Mouse (Mus musculus): ENCODE data around the gene Hectd3. TPM values are rescaled to one million over a fixed set of nuclear protein-coding genes. Genes with fewer than 3 reads are reported as not detected.

The Hectd3 gene
- polyA plus RNA-seq (2017; shearing (Covaris generic)), result 34.9 TPM

DNA sequence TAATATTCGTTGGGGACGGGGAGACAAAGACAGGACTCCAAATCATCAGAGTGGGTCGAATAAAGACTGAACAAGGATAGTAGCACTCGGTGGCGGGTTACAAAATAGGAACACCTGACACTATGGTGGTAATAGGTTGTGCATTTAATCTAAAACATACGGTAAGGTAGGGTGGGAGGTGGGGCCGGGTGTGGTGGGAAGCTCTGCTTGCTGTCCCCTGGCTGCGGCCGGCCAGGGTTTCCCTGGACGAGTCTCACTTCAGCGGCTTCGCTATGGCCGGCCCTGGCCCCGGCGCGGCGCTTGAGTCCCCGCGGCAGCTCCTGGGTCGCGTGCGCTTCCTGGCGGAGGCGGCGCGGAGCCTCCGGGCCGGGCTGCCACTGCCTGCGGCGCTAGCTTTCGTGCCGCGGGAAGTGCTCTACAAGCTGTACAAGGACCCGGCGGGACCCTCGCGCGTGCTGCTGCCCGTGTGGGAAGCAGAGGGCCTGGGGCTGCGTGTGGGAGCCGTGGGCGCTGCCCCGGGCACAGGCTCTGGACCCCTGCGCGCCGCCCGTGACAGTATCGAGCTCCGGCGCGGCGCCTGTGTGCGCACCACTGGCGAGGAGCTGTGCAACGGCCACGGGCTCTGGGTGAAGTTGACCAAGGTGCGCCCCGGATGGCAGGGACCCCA, at the start of gene Hectd3:
Gene Hectd3 (plus strand): TSS at position 187 of the 667 bp plus-strand sequence.

DNA sequence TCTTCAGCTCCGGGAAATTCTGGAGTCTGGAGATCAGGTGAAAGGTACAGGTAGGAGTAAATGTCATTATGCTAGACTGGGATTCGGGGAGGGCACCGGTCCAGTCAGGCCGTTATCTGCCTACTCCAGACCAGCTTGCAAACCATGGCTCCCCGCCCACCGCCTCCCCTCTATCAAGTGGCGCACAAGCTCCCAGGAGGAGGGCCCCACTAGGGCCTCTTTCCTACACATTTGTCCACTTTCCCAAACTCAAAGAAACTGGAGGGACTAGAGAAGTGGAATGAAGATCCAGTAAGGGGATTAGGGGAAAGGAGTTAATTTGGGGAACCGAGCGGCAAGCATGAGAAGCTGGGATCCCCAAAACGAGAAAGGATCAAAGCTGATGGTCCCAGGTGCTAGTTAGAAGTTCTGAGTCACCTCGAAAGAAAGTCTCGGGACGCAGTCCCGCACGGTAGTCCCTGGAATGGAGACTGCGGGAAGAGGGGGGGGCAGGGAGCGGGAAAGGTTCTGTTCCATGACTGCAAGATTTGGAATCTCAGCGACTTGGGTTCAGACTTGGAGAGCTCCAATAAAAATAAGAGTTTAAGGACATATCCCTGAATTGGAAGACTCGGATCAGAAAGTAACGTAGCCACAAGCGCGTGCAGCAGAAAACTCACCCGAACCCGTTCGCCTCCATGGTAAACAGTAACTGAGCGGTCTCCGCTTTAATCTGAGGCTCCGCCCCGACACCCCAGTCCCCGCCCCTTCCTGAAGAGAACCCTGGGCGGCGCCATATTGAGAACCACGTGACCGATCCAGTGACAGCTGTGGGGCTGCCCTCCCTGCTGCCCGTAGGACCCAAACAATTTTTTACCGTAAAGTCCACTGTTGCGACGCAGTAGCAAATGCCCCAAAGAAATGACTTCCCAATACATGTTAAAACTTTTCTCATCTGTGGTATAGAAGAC, 1.2 kb upstream of the Hectd3 start, which contains the start of gene Urod:
Gene Urod (minus strand): TSS at position 742 of the 950 bp plus-strand sequence.

DNA sequence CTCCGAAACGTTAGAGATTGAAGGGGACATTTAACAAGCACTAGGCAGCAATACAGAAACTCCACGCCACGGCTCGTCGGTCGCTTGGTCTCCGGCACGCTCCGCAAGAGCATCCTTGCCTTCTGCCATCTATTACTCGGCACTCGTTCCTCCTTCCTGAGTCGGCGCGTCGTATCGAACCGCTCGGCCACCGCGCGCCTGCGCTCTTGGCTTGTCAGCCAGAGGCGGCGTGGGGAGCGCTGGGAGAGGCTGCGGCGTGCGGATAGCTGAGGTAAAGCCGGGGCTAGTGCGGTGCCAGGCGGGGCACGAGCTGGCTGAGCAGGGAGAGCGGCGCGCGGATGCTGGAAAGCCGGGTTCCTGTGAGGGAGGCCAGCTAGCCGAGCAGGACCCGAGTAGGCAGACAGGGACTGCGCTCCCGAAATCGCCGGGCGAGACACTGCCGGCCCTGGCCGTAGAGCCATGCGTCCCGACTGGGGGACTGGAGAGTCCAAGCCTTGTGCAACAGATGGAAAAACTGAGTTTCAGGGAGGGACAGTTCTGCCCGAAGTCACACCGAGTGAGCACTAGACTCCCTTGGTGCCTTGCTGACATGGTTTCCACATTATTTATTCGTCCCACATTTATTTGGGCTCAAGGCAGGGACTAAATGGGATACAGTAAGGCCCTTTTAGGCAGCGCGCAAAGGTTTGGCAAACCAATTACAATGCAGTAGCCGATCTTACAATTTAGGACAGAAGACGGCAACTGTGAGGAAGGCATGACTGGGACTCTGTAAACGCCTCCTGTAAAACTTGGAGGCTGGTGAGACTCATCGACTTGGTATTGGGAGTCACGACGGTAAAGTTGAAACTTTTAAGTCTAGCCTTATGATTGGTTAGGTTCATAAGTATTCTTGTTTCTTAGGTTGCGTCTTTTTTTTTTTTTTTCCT, 24.4 kb downstream of the Hectd3 start, which contains the start of gene Eif2b3:
Gene Eif2b3 (plus strand): TSS at position 197 of the 929 bp plus-strand sequence.

Other genes with a start within 250 kb of the Hectd3 start
- 39.7 TPM for gene Toe1, start 187.7 kb upstream of the Hectd3 start, polyA plus RNA-seq (2017; shearing (Covaris generic))
- gene Mutyh, start 187.6 kb upstream of the Hectd3 start, polyA plus RNA-seq (2017; shearing (Covaris generic)), result 16.4 TPM
- gene Hpdl, start 173.6 kb upstream of the Hectd3 start, polyA plus RNA-seq (2017; shearing (Covaris generic)), result 0.38 TPM
- gene Zswim5, start 117.9 kb upstream of the Hectd3 start, polyA plus RNA-seq (2017; shearing (Covaris generic)), result 0.04 TPM
- 100.0 TPM for gene Urod, start 904 bp upstream of the Hectd3 start, polyA plus RNA-seq (2017; shearing (Covaris generic))
- 32.6 TPM for gene Eif2b3, start 24.1 kb downstream of the Hectd3 start, polyA plus RNA-seq (2017; shearing (Covaris generic))
- not detected for gene Ptch2, start 100.8 kb downstream of the Hectd3 start, polyA plus RNA-seq (2017; shearing (Covaris generic))
- gene Btbd19, start 130.4 kb downstream of the Hectd3 start, polyA plus RNA-seq (2017; shearing (Covaris generic)), result 41.1 TPM
- gene Tctex1d4, start 131.5 kb downstream of the Hectd3 start, polyA plus RNA-seq (2017; shearing (Covaris generic)), result 2.5 TPM
- 40.8 TPM for gene Plk3, start 138.6 kb downstream of the Hectd3 start, polyA plus RNA-seq (2017; shearing (Covaris generic))
- 482 TPM for gene Rps8, start 160.9 kb downstream of the Hectd3 start, polyA plus RNA-seq (2017; shearing (Covaris generic))
- 1.2 TPM for gene Kif2c, start 187.3 kb downstream of the Hectd3 start, polyA plus RNA-seq (2017; shearing (Covaris generic))

Measured in CD4-positive, CD25-positive, alpha-beta regulatory T cell (primary cell).